Comparison of ENCODE assay signal across 8 mouse cellular contexts in genomic region chr11:83298225-83299195, GRCm38 (mm10). TPM values are rescaled to one million over a fixed set of nuclear protein-coding genes. Genes with fewer than 3 reads are reported as not detected.
DNase-seq lines count a peak whose midpoint lies in the region; ATAC-seq and TF ChIP-seq lines count a peak whose summit lies in the region.

Ap2b1 (plus strand) TSS chr11:83299024.

- no peak for TF ChIP-seq CTCF in E14TG2a.4 (conservative IDR thresholded peaks at IDR 0.05; ENCODE audit: low read length)
- no peak for TF ChIP-seq CTCF in liver, postnatal 0 days (IDR thresholded peaks at IDR 0.05; ENCODE audit: low read depth)

- peak within 1 kb of the TSS; percentile 87 for H3K27ac ChIP-seq in forebrain, embryonic 13.5 days
- peak within 1 kb of the TSS; percentile 96 for H3K27ac ChIP-seq in liver, postnatal 0 days (ENCODE audit: low read depth)
- H3K27ac ChIP-seq in neural tube, embryonic 14.5 days (ENCODE audit: low read depth, low read length) = peak within 1 kb of the TSS; percentile 84

- peak within 1 kb of the TSS; percentile 61 for H3K4me2 ChIP-seq in forebrain, embryonic 13.5 days
- H3K4me2 ChIP-seq in liver, postnatal 0 days (ENCODE audit: low read depth, low read length) = peak within 1 kb of the TSS; percentile 82
- H3K4me2 ChIP-seq in neural tube, embryonic 14.5 days (ENCODE audit: low read depth, low read length) = peak within 1 kb of the TSS; percentile 79

- H3K36me3 ChIP-seq in E14TG2a.4 (ENCODE audit: insufficient read depth, low read length) = peaks cover 52% of the 10 kb centered on the region
- peaks cover 18% of the 10 kb centered on the region for H3K36me3 ChIP-seq in forebrain, embryonic 13.5 days (ENCODE audit: poor library complexity, severe bottlenecking)
- H3K36me3 ChIP-seq in liver, postnatal 0 days (replicated peaks; ENCODE audit: insufficient read depth, low read length) = peaks cover 27% of the 10 kb centered on the region
- H3K36me3 ChIP-seq in neural tube, embryonic 14.5 days (ENCODE audit: control insufficient read depth, insufficient read depth, low read length) = peaks cover 6% of the 10 kb centered on the region; the same call in 1 of the 2 replicates

- H3K4me3 ChIP-seq in E14TG2a.4 (replicated peaks; ENCODE audit: low read length) = peak within 1 kb of the TSS; percentile 88
- peak within 1 kb of the TSS; percentile 73 for H3K4me3 ChIP-seq in forebrain, embryonic 13.5 days
- peak within 1 kb of the TSS; percentile 81 for H3K4me3 ChIP-seq in liver, postnatal 0 days (ENCODE audit: low read depth, low read length)
- H3K4me3 ChIP-seq in neural tube, embryonic 14.5 days (ENCODE audit: low read depth, low read length) = peak within 1 kb of the TSS; percentile 65

- no peaks in the 10 kb centered on the region for H3K27me3 ChIP-seq in E14TG2a.4 (ENCODE audit: insufficient read depth, low read length)
- no peaks in the 10 kb centered on the region for H3K27me3 ChIP-seq in forebrain, embryonic 13.5 days
- no peaks in the 10 kb centered on the region for H3K27me3 ChIP-seq in liver, postnatal 0 days (ENCODE audit: insufficient read depth, low read length)
- no peaks in the 10 kb centered on the region for H3K27me3 ChIP-seq in neural tube, embryonic 14.5 days (ENCODE audit: control insufficient read depth, insufficient read depth, low read length)

- no peaks in the 10 kb centered on the region for H3K9me3 ChIP-seq in E14TG2a.4 (ENCODE audit: low read length)
- H3K9me3 ChIP-seq in forebrain, embryonic 13.5 days (replicated peaks) = no peaks in the 10 kb centered on the region
- no peaks in the 10 kb centered on the region for H3K9me3 ChIP-seq in liver, postnatal 0 days (ENCODE audit: low read length)
- no peaks in the 10 kb centered on the region for H3K9me3 ChIP-seq in neural tube, embryonic 14.5 days (ENCODE audit: control insufficient read depth, low read length)

- ATAC-seq in forebrain, embryonic 13.5 days = peak; percentile 94
- ATAC-seq in liver, postnatal 0 days = peak; percentile 90
- ATAC-seq in neural tube, embryonic 14.5 days (ENCODE audit: low read depth) = peak; percentile 91

- intact Hi-C loops in heart, postnatal 10 days (cut with DNase I) = loop anchor here (10.0 kb wide), 1 partner anchor 534 kb away; the partner anchor contains the start of genes Cct6b and Zfp830

- H3K4me1 ChIP-seq in E14TG2a.4 (replicated peaks; ENCODE audit: low read depth, low read length) = peaks cover 53% of the 10 kb centered on the region
- H3K4me1 ChIP-seq in forebrain, embryonic 13.5 days = peaks cover 32% of the 10 kb centered on the region
- peaks cover 20% of the 10 kb centered on the region for H3K4me1 ChIP-seq in liver, postnatal 0 days (ENCODE audit: insufficient read depth)
- H3K4me1 ChIP-seq in neural tube, embryonic 14.5 days (ENCODE audit: control insufficient read depth, insufficient read depth, low read length) = peaks cover 20% of the 10 kb centered on the region

- H3K9ac ChIP-seq in forebrain, embryonic 13.5 days = peak within 1 kb of the TSS; percentile 82
- H3K9ac ChIP-seq in liver, postnatal 0 days (replicated peaks) = peak within 1 kb of the TSS; percentile 85
- peak within 1 kb of the TSS; percentile 76 for H3K9ac ChIP-seq in neural tube, embryonic 14.5 days (replicated peaks; ENCODE audit: low read depth, low read length)

- TF ChIP-seq EP300 in liver, postnatal 0 days (IDR thresholded peaks at IDR 0.05; ENCODE audit: low read depth) = peak; percentile 81

- WGBS in forebrain, embryonic 13.5 days = 3% methylated on average over 56 of the region's 56 CpGs
- 2% methylated on average over 56 of the region's 56 CpGs for WGBS in large intestine, adult 2 months
- 3% methylated on average over 56 of the region's 56 CpGs for WGBS in liver, postnatal 0 days (ENCODE audit: insufficient replicate concordance)
- 2% methylated on average over 56 of the region's 56 CpGs for WGBS in neural tube, embryonic 14.5 days

- DNase-seq in c-Kit-positive CD71-positive TER-119-positive erythroid progenitor cells, embryonic 14.5 days (ENCODE audit: low spot score) = peak; percentile 88
- DNase-seq in heart, postnatal 10 days = peak; percentile 95
- DNase-seq in large intestine, adult 2 months (ENCODE audit: low read depth, low spot score) = peak; percentile 85
- DNase-seq in liver, postnatal 0 days = peak; percentile 94
- peak; percentile 88 for DNase-seq in testis, postnatal 10 days (ENCODE audit: low spot score)

RNA-seq across cellular contexts. Expression of gene Ap2b1, which starts in this region (rescaled TPM):
- polyA plus RNA-seq in forebrain, embryonic 13.5 days (2015; fragmentation: Nextera tagmentation; extraction: Ambion mirVana) = 82.2 and 85.4 TPM in 2 replicates
- 10 to 100 TPM; 73.2 to 81.4 TPM for total RNA-seq in heart, postnatal 10 days (2021)
- polyA plus RNA-seq in large intestine, adult 2 months (2012; rRNA removed) = 32.1 and 43.9 TPM in 2 replicates
- 7.6 and 8.3 TPM in 2 replicates for polyA plus RNA-seq in liver, postnatal 0 days (2015; fragmentation: Nextera tagmentation; extraction: Ambion mirVana)
- 155 and 160 TPM in 2 replicates for polyA plus RNA-seq in neural tube, embryonic 14.5 days (2014; fragmentation: Nextera tagmentation; extraction: Ambion mirVana)

Comparison
In these comparisons a context has a peak if more than half of its experiments do, and no peak if none do; other contexts are left out.
1. Peak in every context shown above with its lines: DNase-seq, ATAC-seq, H3K4me3 ChIP-seq and H3K27ac ChIP-seq.